Mouse (Mus musculus) hindbrain, postnatal 0 days (tissue): ENCODE measurements at regions not wholly inside any gene's neighbourhood (a gene's known extent, or its start where the extent isn't known, plus 50 kb on each side); places are given as distances from the start of the nearest gene placed in this dataset.
A peak's percentile ranks its signal among the peaks of the same experiment; 100 is the strongest.

Source experiments
- ATAC-seq: fragments of 200-750 bp; cut with Nextera tagmentation; 2 replicates; pipeline ENCODE4 v1.8.0; 2017; ENCODE audit warnings: mild to moderate bottlenecking, moderate TSS enrichment, moderate library complexity
- DNase-seq: peaks from one replicate; pipeline ENCODE4 v3.0.0-alpha.2; 2015; ENCODE audit warnings: low spot score
- H3K27ac ChIP-seq: fragments of 300-500 bp; sonication (generic); 2 replicates; pipeline ENCODE4 v1.5.1; 2014; ENCODE audit warnings: mild to moderate bottlenecking
- H3K27me3 ChIP-seq: fragments of 300-500 bp; sonication (generic); 2 replicates; pipeline ENCODE4 v1.6.1; 2014; ENCODE audit warnings: low read length, mixed read lengths; ENCODE audit not compliant: insufficient read depth
- H3K36me3 ChIP-seq: fragments of 300-500 bp; sonication (generic); 2 replicates; pipeline ENCODE4 v1.6.1; 2014; ENCODE audit warnings: low read length, mixed read lengths; ENCODE audit not compliant: insufficient read depth
- H3K4me1 ChIP-seq: fragments of 300-500 bp; sonication (generic); 2 replicates; pipeline ENCODE4 v1.6.1; 2014; ENCODE audit warnings: antibody characterized with exemption, low read length, mixed read lengths; ENCODE audit not compliant: insufficient read depth
- H3K4me2 ChIP-seq: fragments of 300-500 bp; sonication (generic); 2 replicates; pipeline ENCODE4 v1.6.1; 2014; ENCODE audit warnings: low read depth, mild to moderate bottlenecking, low read length, moderate library complexity, mixed read lengths
- H3K4me3 ChIP-seq: fragments of 300-500 bp; sonication (generic); 2 replicates; pipeline ENCODE4 v1.5.1; 2014; ENCODE audit warnings: low read length
- H3K9ac ChIP-seq: fragments of 300-500 bp; sonication (generic); replicated peaks from 2 replicates; pipeline ENCODE4 v1.6.1; 2014; ENCODE audit warnings: mild to moderate bottlenecking, low read length, moderate library complexity, mixed read lengths
- H3K9me3 ChIP-seq: fragments of 300-500 bp; sonication (generic); 2 replicates; pipeline ENCODE4 v1.6.1; 2016; ENCODE audit warnings: low read length, mixed read lengths
- CTCF ChIP-seq: IDR thresholded peaks from 2 replicates; pipeline ENCODE4 v1.5.1; 2016; ENCODE audit warnings: antibody characterized with exemption, control low read depth, low read depth
- WGBS: fragments of 180-500 bp; shearing (Covaris S2); extraction: QIAGEN DNeasy Blood & Tissue Kit; methylation state at CpG from one replicate; pipeline ENCODE4 v1.1.7; 2014; 5-methylcytosine and 5-hydroxymethylcytosine counted together

- ATAC-seq (no peak), DNase-seq (peak; percentile 42)
- Histone ChIP-seq H3K9me3 (no peaks in the 10 kb centered on the region), H3K36me3 (no peaks in the 10 kb centered on the region), H3K4me1 (no peaks in the 10 kb centered on the region), H3K9ac (no peak overlapping the region), H3K4me2 (no peak overlapping the region), H3K27ac (no peak overlapping the region), H3K4me3 (no peak overlapping the region), H3K27me3 (no peaks in the 10 kb centered on the region)
- TF ChIP-seq CTCF, result no peak
- 30% methylated on average over 3 of the region's 3 CpGs for WGBS
Observed at GRCm38 (mm10) chr5:126238071-126238470, 706.5 kb downstream of the Tmem132b start.

GRCm38 (mm10) chr5:126245776-126246175 is 714.2 kb downstream of the Tmem132b start:
- Histone ChIP-seq H3K27me3 (no peaks in the 10 kb centered on the region), H3K4me2 (no peak overlapping the region), H3K27ac (no peak overlapping the region), H3K9ac (no peak overlapping the region), H3K4me3 (no peak overlapping the region), H3K36me3 (no peaks in the 10 kb centered on the region), H3K9me3 (no peaks in the 10 kb centered on the region), H3K4me1 (no peaks in the 10 kb centered on the region)
- WGBS, result 87% methylated on average over 2 of the region's 2 CpGs
- DNase-seq, result no peak
- TF ChIP-seq CTCF, result no peak
- ATAC-seq, result no peak

- no peak overlapping the region for H3K4me2 ChIP-seq
- no peaks in the 10 kb centered on the region for H3K9me3 ChIP-seq
- DNase-seq (no peak), ATAC-seq (no peak)
- H3K4me3 ChIP-seq, result no peak overlapping the region
- whole genome bisulfite sequencing, result 25% methylated on average over 1 of the region's 1 CpGs
- no peak overlapping the region for H3K9ac ChIP-seq
- no peaks in the 10 kb centered on the region for H3K27me3 ChIP-seq
- H3K27ac ChIP-seq, result no peak overlapping the region
- no peaks in the 10 kb centered on the region for H3K4me1 ChIP-seq
- no peaks in the 10 kb centered on the region for H3K36me3 ChIP-seq
- TF ChIP-seq CTCF, result no peak
Observed at GRCm38 (mm10) chr5:126250331-126250730, 718.8 kb downstream of the Tmem132b start.

- no peak overlapping the region for H3K27ac ChIP-seq
- DNase-seq (no peak), ATAC-seq (no peak)
- no peak overlapping the region for H3K4me3 ChIP-seq
- H3K9me3 ChIP-seq, result no peaks in the 10 kb centered on the region
- no peaks in the 10 kb centered on the region for H3K27me3 ChIP-seq
- 96% methylated on average over 1 of the region's 1 CpGs for WGBS
- no peak for TF ChIP-seq CTCF
- no peak overlapping the region for H3K9ac ChIP-seq
- no peaks in the 10 kb centered on the region for H3K4me1 ChIP-seq
- H3K36me3 ChIP-seq, result no peaks in the 10 kb centered on the region
- no peak overlapping the region for H3K4me2 ChIP-seq
Observed at GRCm38 (mm10) chr5:126254661-126255060, 723.1 kb downstream of the Tmem132b start.

GRCm38 (mm10) chr5:126257860-126258259 is 726.3 kb downstream of the Tmem132b start:
- ATAC-seq (no peak), DNase-seq (no peak)
- no peak for TF ChIP-seq CTCF
- Histone ChIP-seq H3K36me3 (no peaks in the 10 kb centered on the region), H3K9me3 (no peaks in the 10 kb centered on the region), H3K4me1 (no peaks in the 10 kb centered on the region), H3K27ac (no peak overlapping the region), H3K27me3 (no peaks in the 10 kb centered on the region), H3K9ac (no peak overlapping the region), H3K4me3 (no peak overlapping the region), H3K4me2 (no peak overlapping the region)
- 87% methylated on average over 5 of the region's 5 CpGs for WGBS

- no peak for DNase-seq
- no peak for TF ChIP-seq CTCF
- Histone ChIP-seq H3K4me3 (no peak overlapping the region), H3K9me3 (no peaks in the 10 kb centered on the region), H3K27ac (no peak overlapping the region), H3K27me3 (no peaks in the 10 kb centered on the region), H3K4me2 (no peak overlapping the region), H3K36me3 (no peaks in the 10 kb centered on the region), H3K4me1 (no peaks in the 10 kb centered on the region), H3K9ac (no peak overlapping the region)
- no peak for ATAC-seq
- 73% methylated on average over 2 of the region's 2 CpGs for WGBS
Observed at GRCm38 (mm10) chr5:126266471-126266870, 734.9 kb downstream of the Tmem132b start.

- Histone ChIP-seq H3K36me3 (no peaks in the 10 kb centered on the region), H3K4me3 (no peak overlapping the region), H3K9me3 (no peaks in the 10 kb centered on the region), H3K27ac (no peak overlapping the region), H3K4me2 (no peak overlapping the region), H3K4me1 (no peaks in the 10 kb centered on the region), H3K9ac (no peak overlapping the region), H3K27me3 (no peaks in the 10 kb centered on the region)
- 72% methylated on average over 2 of the region's 2 CpGs for WGBS
- ATAC-seq, result no peak
- no peak for DNase-seq
- no peak for TF ChIP-seq CTCF
Observed at GRCm38 (mm10) chr5:126266929-126267609, 735.5 kb downstream of the Tmem132b start.
